ENCODE assay signal across 8 mouse cellular contexts in the genomic region with DNA sequence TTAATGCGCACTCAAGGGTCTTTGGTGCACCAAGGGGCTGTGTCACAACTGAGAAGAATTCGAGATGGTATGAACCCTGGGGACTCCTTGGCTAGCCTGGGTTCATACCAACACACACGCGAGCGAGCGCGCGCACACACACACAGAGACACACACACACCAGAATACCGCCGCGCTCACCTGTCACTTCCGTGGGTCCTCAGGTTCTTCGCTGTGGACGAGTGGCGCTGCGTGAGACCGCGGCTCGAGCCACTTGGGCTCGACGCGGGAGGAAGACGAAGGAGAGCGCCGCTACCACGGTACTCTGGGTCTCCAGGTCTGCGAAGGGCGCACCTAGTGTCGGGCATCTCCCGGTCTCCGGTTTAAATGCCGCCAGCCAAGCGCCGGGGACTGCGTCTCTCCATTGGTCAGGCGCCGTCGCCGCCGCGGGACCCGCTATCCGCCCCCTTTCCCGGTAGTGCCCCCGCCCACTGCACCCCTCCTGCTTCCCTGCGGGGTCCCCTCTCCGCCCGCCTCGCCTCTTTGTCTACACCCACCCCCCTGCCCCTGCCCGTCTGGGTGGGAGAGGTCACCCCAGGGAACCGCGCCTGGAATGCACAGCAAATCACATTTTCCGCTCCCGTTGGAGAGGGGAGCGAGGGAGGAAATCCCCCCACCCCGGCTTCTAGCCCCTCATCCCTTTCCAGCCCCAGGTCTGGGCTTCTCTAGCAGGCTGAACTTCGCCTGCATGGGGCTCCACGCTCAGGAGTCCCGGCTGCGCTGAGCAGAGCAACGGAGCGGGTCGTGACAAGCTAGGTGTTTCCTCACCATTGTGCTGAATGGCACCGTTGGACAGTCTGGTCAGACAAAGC. TPM values are rescaled to one million over a fixed set of nuclear protein-coding genes. Genes with fewer than 3 reads are reported as not detected.
DNase-seq lines count a peak whose midpoint lies in the region; ATAC-seq lines count a peak whose summit lies in the region.

A gene (minus strand): TSS at position 336 of the 851 bp plus-strand sequence.

- peak within 1 kb of the TSS; percentile 70 for H3K4me3 ChIP-seq in midbrain, embryonic 10.5 days

- no peaks in the 10 kb centered on the region for H3K36me3 ChIP-seq in midbrain, embryonic 10.5 days

- peaks cover 78% of the 10 kb centered on the region for H3K27me3 ChIP-seq in midbrain, embryonic 10.5 days (ENCODE audit: low read depth, poor library complexity, severe bottlenecking)

- ATAC-seq in cerebellum, adult (ENCODE audit: insufficient number of reproducible peaks, low FRiP score, low TSS enrichment), result 0 out of 2 replicates have a peak, but pooled peaks have one; percentile 31
- ATAC-seq in hematopoietic stem cell, adult 5-6 weeks (replicated peaks in 1 of 2; ENCODE audit: insufficient read depth in 1 of 2, low FRiP score in 2 of 2, low TSS enrichment in 1 of 2, low read depth in 1 of 2, poor library complexity in 2 of 2, severe bottlenecking in 2 of 2), result peak; percentile 34 to 35; a peak in 3 of 4 replicates

- H3K27ac ChIP-seq in midbrain, embryonic 10.5 days (replicated peaks), result 0 out of 2 replicates have a peak within 1 kb of the TSS, but pooled peaks have one; percentile 59

- WGBS in midbrain, embryonic 10.5 days, result under 1% methylated on average over 64 of the region's 64 CpGs

- H3K9me3 ChIP-seq in midbrain, embryonic 10.5 days (replicated peaks), result no peaks in the 10 kb centered on the region

- DNase-seq in cerebellum, adult 9-10 months, result no peak
- DNase-seq in ovary, adult 18-20 months (ENCODE audit: low spot score), result peak; percentile 24
- DNase-seq in ovary, postnatal 10 days (ENCODE audit: low spot score), result no peak
- peak; percentile 58 for DNase-seq in midbrain, embryonic 10.5 days (ENCODE audit: low spot score)
- DNase-seq in MN1 (ENCODE audit: low spot score), result no peak
- no peak for DNase-seq in adrenal gland, adult 8-10 months

- peaks cover 31% of the 10 kb centered on the region for H3K4me1 ChIP-seq in midbrain, embryonic 10.5 days

RNA-seq across cellular contexts. Expression of the gene that starts here (rescaled TPM):
- total RNA-seq in hematopoietic stem cell, adult 5-6 weeks (2017), result not detected in 2 replicates
- 0.30 TPM in 2 replicates for polyA plus RNA-seq in midbrain, embryonic 10.5 days (2016; fragmentation: Nextera tagmentation; extraction: Ambion mirVana)
- 1 to 10 TPM in 2 of 4 experiments, under 1 TPM in 2; 0.64 to 3.9 (median 1.8) TPM for total RNA-seq in adrenal gland, adult 8-10 months (2022)

Comparison
In these comparisons a context has a peak if more than half of its experiments do, and no peak if none do; other contexts are left out.
1. Peak in ATAC-seq in hematopoietic stem cell, adult 5-6 weeks; RNA of the gene not detected or under 1 TPM.
2. Peak in DNase-seq, H3K4me3 ChIP-seq and H3K27ac ChIP-seq in midbrain, embryonic 10.5 days; RNA of the gene not detected or under 1 TPM.